Mouse (Mus musculus) intestine, embryonic 14.5 days (tissue): Measurements from ENCODE around the gene 3110040N11Rik. TPM values are rescaled to one million over a fixed set of nuclear protein-coding genes. Genes with fewer than 3 reads are reported as not detected.
A peak's percentile ranks its signal among the peaks of the same experiment; 100 is the strongest.

ENCODE experiments used
- ATAC-seq: fragments of 200-750 bp; cut with Nextera tagmentation; replicated peaks from 2 replicates; pipeline ENCODE4 v1.8.0; 2017; ENCODE audit warnings: low read depth, moderate number of reproducible peaks, moderate TSS enrichment, moderate library complexity; ENCODE audit not compliant: low FRiP score, low TSS enrichment
- DNase-seq: peaks from one replicate; pipeline ENCODE4 v3.0.0-alpha.2; 2018; ENCODE audit warnings: low spot score
- H3K27ac ChIP-seq: fragments of 300-500 bp; sonication (generic); 2 replicates; pipeline ENCODE4 v1.5.1; 2014; ENCODE audit warnings: low read depth, mild to moderate bottlenecking, control low read depth
- H3K27me3 ChIP-seq: fragments of 300-500 bp; sonication (generic); replicated peaks from 2 replicates; pipeline ENCODE4 v1.6.1; 2014; ENCODE audit warnings: low read length, control low read depth; ENCODE audit not compliant: control insufficient read depth, insufficient read depth
- H3K36me3 ChIP-seq: fragments of 300-500 bp; sonication (generic); 2 replicates; pipeline ENCODE4 v1.6.1; 2014; ENCODE audit warnings: low read length, control low read depth; ENCODE audit not compliant: control insufficient read depth, insufficient read depth
- H3K4me1 ChIP-seq: fragments of 300-500 bp; sonication (generic); replicated peaks from 2 replicates; pipeline ENCODE4 v1.6.1; 2014; ENCODE audit warnings: low read length, control low read depth, mixed read lengths; ENCODE audit not compliant: control insufficient read depth, insufficient read depth
- H3K4me2 ChIP-seq: fragments of 300-500 bp; sonication (generic); 2 replicates; pipeline ENCODE4 v1.6.1; 2014; ENCODE audit warnings: low read length
- H3K4me3 ChIP-seq: fragments of 300-500 bp; sonication (generic); 2 replicates; pipeline ENCODE4 v1.5.1; 2014; ENCODE audit warnings: low read depth, low read length, control low read depth, mixed read lengths
- H3K9ac ChIP-seq: fragments of 300-500 bp; sonication (generic); 2 replicates; pipeline ENCODE4 v1.6.1; 2014; ENCODE audit warnings: mild to moderate bottlenecking, low read length
- H3K9me3 ChIP-seq: fragments of 300-500 bp; sonication (generic); 2 replicates; pipeline ENCODE4 v1.6.1; 2016; ENCODE audit warnings: low read length, control low read depth; ENCODE audit not compliant: control insufficient read depth
- WGBS: fragments of 180-500 bp; shearing (Covaris S2); extraction: QIAGEN DNeasy Blood & Tissue Kit; methylation state at CpG from one replicate; pipeline ENCODE4 v1.1.7; 2014; 5-methylcytosine and 5-hydroxymethylcytosine counted together
- polyA plus RNA-seq: library from polyadenylated mRNA; unstranded; fragments of >200 nt; fragmentation: Nextera tagmentation; extraction: Ambion mirVana; gene quantifications from 2 replicates; pipeline ENCODE4 v1.2.1, GENCODE M21; 2014

Gene 3110040N11Rik
- polyA plus RNA-seq, 1 experiment from 2014 or later: 50.4 TPM

GRCm38 (mm10) chr7:81747956-81748355 lies 41.3 kb downstream of the 3110040N11Rik start:
- H3K9me3 ChIP-seq: no peaks in the 10 kb centered on the region
- no peak overlapping the region for H3K9ac ChIP-seq
- H3K27me3 ChIP-seq: no peaks in the 10 kb centered on the region
- ATAC-seq: no peak
- no peak overlapping the region for H3K4me2 ChIP-seq
- 88% methylated on average over 3 of the region's 3 CpGs for WGBS
- H3K4me1 ChIP-seq: no peaks in the 10 kb centered on the region
- no peaks in the 10 kb centered on the region for H3K36me3 ChIP-seq
- no peak overlapping the region for H3K27ac ChIP-seq
- DNase-seq: no peak
- no peak overlapping the region for H3K4me3 ChIP-seq

GRCm38 (mm10) chr7:81744145-81744544 lies 45.1 kb downstream of the 3110040N11Rik start:
- no peak overlapping the region for H3K4me2 ChIP-seq
- DNase-seq (no peak), ATAC-seq (no peak)
- H3K27me3 ChIP-seq: no peaks in the 10 kb centered on the region
- H3K4me3 ChIP-seq: no peak overlapping the region
- no peaks in the 10 kb centered on the region for H3K4me1 ChIP-seq
- no peaks in the 10 kb centered on the region for H3K9me3 ChIP-seq
- 66% methylated on average over 4 of the region's 4 CpGs for WGBS
- no peak overlapping the region for H3K9ac ChIP-seq
- H3K36me3 ChIP-seq: no peaks in the 10 kb centered on the region
- no peak overlapping the region for H3K27ac ChIP-seq

GRCm38 (mm10) chr7:81740010-81740409 lies 49.3 kb downstream of the 3110040N11Rik start:
- no peak overlapping the region for H3K9ac ChIP-seq
- H3K9me3 ChIP-seq: no peaks in the 10 kb centered on the region
- DNase-seq (no peak), ATAC-seq (no peak)
- no peaks in the 10 kb centered on the region for H3K4me1 ChIP-seq
- no peak overlapping the region for H3K4me2 ChIP-seq
- no peaks in the 10 kb centered on the region for H3K27me3 ChIP-seq
- WGBS: 86% methylated on average over 7 of the region's 7 CpGs
- H3K4me3 ChIP-seq: no peak overlapping the region
- no peaks in the 10 kb centered on the region for H3K36me3 ChIP-seq
- no peak overlapping the region for H3K27ac ChIP-seq

DNA sequence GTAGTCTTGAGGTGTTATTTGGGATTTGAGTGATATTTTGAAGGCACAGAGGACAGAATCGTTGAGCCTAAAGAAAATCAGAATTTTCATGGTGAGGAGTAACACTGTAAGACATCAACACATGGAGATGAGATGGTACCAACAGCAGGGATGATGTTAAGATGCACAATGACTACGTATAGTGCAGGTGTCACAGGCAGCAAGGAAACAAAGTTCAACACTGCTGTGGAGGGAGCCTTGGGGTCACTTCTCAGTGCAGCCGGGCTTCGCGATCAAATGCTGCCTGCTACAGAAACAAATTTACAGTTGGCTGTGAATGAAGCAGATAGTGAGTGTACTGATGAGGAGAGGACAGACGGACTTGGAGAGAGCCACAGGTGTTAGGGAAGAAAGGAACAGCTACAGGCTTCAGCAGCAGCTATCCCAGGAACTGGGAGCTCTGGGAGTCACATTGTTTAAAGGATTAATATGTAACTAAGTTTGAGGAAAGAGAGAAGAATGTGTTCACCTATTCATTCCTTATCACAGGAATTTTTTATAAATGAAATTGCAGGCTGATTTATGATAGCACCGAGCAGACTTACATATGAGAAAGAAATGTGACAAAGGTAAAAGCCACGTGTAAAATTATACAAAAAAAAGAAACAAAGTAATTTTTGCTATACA lies 50.4 kb downstream of the 3110040N11Rik start:
- H3K4me2 ChIP-seq: 0 out of 2 replicates have a peak overlapping the region, but pooled peaks have one; percentile 10
- no peaks in the 10 kb centered on the region for H3K36me3 ChIP-seq
- DNase-seq: no peak
- WGBS: 64% methylated on average over 8 of the region's 8 CpGs
- no peaks in the 10 kb centered on the region for H3K4me1 ChIP-seq
- no peak for ATAC-seq
- H3K9me3 ChIP-seq: no peaks in the 10 kb centered on the region
- no peaks in the 10 kb centered on the region for H3K27me3 ChIP-seq
- H3K27ac ChIP-seq: no peak overlapping the region
- no peak overlapping the region for H3K9ac ChIP-seq
- H3K4me3 ChIP-seq: no peak overlapping the region

DNA sequence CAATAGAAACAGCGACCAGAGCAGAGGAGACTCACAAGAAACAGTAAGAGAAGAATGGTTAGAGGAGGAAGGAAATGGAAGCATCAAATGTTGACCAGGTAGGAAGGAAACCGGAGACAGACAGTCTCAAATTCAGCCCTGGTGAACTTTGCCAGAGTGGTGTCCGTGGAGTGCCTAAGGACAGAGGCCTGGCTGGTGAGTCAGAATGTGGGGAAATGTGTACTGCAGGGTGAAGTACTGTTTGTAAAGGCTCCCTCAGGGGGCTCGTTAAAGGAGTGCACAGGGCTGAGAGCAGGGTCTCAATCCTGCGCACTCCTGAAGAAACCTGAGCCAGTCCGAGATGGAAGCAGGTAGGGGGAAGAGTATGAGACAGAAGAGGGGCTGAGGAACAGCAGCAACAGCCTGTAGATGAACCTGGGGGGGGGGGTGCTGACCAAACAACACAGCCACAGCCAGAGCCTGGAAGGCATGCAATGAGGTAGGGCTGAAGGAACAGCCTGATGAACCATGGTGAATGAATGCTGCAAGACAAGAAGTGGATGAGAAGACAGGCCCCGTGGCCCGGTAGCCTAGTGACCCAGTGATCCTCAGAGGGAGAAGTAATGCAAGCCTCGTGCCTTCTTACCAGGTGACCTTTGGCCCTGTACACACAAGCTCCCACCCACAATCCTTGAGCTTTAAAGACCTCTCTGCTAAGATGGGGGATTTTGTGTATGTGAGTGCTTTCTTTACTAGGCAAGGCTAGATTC lies 53.8 kb downstream of the 3110040N11Rik start:
- no peaks in the 10 kb centered on the region for H3K9me3 ChIP-seq
- H3K4me2 ChIP-seq: no peak overlapping the region
- H3K9ac ChIP-seq: no peak overlapping the region
- no peaks in the 10 kb centered on the region for H3K36me3 ChIP-seq
- H3K4me3 ChIP-seq: no peak overlapping the region
- ATAC-seq: no peak
- 53% methylated on average over 9 of the region's 9 CpGs for WGBS
- H3K4me1 ChIP-seq: no peaks in the 10 kb centered on the region
- H3K27me3 ChIP-seq: no peaks in the 10 kb centered on the region
- H3K27ac ChIP-seq: no peak overlapping the region
- no peak for DNase-seq

DNA sequence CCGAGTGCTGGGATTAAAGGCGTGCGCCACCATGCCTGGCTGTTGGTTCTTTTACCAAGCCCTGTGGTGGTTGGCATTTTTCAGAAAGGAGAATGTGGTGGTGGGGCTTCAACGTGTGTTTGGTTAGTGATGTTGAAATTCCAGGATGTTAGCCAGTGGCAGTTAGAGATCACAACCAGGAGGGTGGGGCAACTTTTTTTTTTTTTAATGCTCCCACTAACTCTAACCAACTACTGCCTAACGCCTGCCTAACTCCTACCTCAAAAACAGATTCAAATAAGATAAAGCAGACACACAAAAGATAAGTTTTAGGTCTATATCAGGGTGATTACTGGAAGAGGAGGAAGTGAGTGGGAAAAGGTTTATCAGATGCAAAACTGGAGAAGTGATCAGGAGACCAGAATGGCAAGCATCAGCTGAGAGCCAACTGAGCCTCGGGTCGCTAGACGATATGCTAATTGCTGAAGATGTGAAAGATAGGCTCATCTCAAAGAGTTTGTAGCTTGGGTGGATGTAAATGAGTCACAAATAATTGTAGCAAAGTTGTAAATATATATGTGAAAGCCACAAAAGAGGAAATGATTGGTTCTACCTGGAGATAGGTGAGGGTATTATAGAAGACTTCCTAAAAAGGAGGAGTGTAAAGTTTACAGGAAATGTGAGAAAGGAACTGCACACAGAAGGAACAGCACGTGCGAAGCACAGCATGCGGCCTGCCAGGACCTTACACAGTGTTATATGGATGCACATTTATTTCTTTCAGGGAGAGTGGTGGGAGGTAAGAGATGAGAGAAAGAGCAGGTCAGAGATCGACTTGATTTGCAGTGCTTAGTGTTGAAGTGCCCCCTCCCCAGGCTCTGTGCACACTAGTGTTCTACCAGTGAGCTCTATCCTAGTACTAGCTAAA lies 56.8 kb downstream of the 3110040N11Rik start:
- H3K9ac ChIP-seq: no peak overlapping the region
- H3K9me3 ChIP-seq: no peaks in the 10 kb centered on the region
- H3K27me3 ChIP-seq: no peaks in the 10 kb centered on the region
- H3K4me1 ChIP-seq: no peaks in the 10 kb centered on the region
- no peak for DNase-seq
- no peaks in the 10 kb centered on the region for H3K36me3 ChIP-seq
- no peak overlapping the region for H3K4me2 ChIP-seq
- H3K4me3 ChIP-seq: no peak overlapping the region
- no peak overlapping the region for H3K27ac ChIP-seq
- no peak for ATAC-seq
- WGBS: 83% methylated on average over 12 of the region's 12 CpGs

Other genes with a start within 250 kb of the 3110040N11Rik start
- gene Fsd2, start 222.5 kb downstream of the 3110040N11Rik start, polyA plus RNA-seq: 0.07 TPM in 1 of 2 replicates, not detected in the other
- 6.0 and 7.3 TPM in 2 replicates for gene Whamm, start 218.2 kb downstream of the 3110040N11Rik start, polyA plus RNA-seq
- gene Homer2, start 82.0 kb downstream of the 3110040N11Rik start, polyA plus RNA-seq: 21.7 and 33.8 TPM in 2 replicates
- gene Ramac, start 26.6 kb downstream of the 3110040N11Rik start, polyA plus RNA-seq: 125 and 136 TPM in 2 replicates
- gene Btbd1, start 40.0 kb upstream of the 3110040N11Rik start, polyA plus RNA-seq: 76.5 and 78.3 TPM in 2 replicates
- not detected in 2 replicates for gene Gm10160, start 66.3 kb upstream of the 3110040N11Rik start, polyA plus RNA-seq
- 19.8 and 20.1 TPM in 2 replicates for gene Tm6sf1, start 69.5 kb upstream of the 3110040N11Rik start, polyA plus RNA-seq
- 17.5 and 19.1 TPM in 2 replicates for gene Hdgfl3, start 145.0 kb upstream of the 3110040N11Rik start, polyA plus RNA-seq
- gene Bnc1, start 202.8 kb upstream of the 3110040N11Rik start, polyA plus RNA-seq: 6.2 and 7.2 TPM in 2 replicates